Mouse (Mus musculus) small intestine, adult 2 months (tissue): ENCODE measurements at regions not wholly inside any gene's neighbourhood (a gene's known extent, or its start where the extent isn't known, plus 50 kb on each side); places are given as distances from the start of the nearest gene placed in this dataset.

Experiments
- CTCF ChIP-seq: fragments of 200-500 bp; IDR thresholded peaks from 2 replicates; pipeline ENCODE4 v1.5.1; 2012; ENCODE audit warnings: low read depth, mild to moderate bottlenecking, control low read depth, inconsistent platforms, low read length, moderate library complexity, mixed read lengths; ENCODE audit not compliant: insufficient replicate concordance, insufficient read length; ENCODE audit errors: extremely low read depth
- POLR2A ChIP-seq: fragments of 200-500 bp; IDR thresholded peaks from 2 replicates; pipeline ENCODE4 v1.6.1; 2012; ENCODE audit warnings: low read depth, mild to moderate bottlenecking, control low read depth, inconsistent platforms, low read length, moderate library complexity

- TF ChIP-seq CTCF, result no peak
- TF ChIP-seq POLR2A, result no peak
These were observed 59.1 kb upstream of the Hdhd5 start for GRCm38 (mm10) chr6:120590191-120590590.
